Mouse (Mus musculus) cerebellum, adult 18-20 months (tissue): Measurements from ENCODE around the gene Mef2b.
"Not testable (repeated sequence)": the region's sequence is repeated elsewhere in the genome, so short reads cannot be mapped to it uniquely, and the experiment has no call there.

Experiments used
- DNase-seq, 2 experiments: peaks; one replicate each; pipeline ENCODE4 v3.0.0; 2021

Mef2b gene

GRCm38 (mm10) chr8:70181212-70181902 is 41.8 kb downstream of the Mef2b start:
- no peak for DNase-seq

GRCm38 (mm10) chr8:70181903-70182252 is 42.4 kb downstream of the Mef2b start:
- no peak for DNase-seq

GRCm38 (mm10) chr8:70183194-70183593 is 43.7 kb downstream of the Mef2b start:
- DNase-seq: no peak

- no peak for DNase-seq
Observed at GRCm38 (mm10) chr8:70188707-70189106, 49.2 kb downstream of the Mef2b start.

GRCm38 (mm10) chr8:70193238-70193637 is 53.7 kb downstream of the Mef2b start:
- no peak for DNase-seq

DNA sequence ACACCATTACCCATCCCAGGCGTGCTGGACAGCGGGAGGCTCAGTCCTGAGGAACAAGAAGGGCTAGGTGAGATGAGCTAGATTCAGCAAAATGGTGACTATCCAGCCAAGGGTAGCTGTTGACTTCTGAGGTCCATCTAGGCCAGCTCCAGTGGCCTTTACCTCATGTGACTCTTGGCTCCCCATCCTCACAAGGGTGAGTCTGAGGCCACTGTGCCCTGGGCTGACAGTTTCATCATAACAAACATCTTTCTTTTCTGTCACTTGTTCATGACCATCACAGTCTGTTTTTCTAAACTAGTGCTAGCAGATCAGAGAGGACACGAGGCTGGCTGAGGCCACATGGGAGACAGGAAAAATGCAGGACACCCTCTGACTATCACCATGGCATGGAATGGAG is 54.7 kb downstream of the Mef2b start:
- DNase-seq: no peak

DNA sequence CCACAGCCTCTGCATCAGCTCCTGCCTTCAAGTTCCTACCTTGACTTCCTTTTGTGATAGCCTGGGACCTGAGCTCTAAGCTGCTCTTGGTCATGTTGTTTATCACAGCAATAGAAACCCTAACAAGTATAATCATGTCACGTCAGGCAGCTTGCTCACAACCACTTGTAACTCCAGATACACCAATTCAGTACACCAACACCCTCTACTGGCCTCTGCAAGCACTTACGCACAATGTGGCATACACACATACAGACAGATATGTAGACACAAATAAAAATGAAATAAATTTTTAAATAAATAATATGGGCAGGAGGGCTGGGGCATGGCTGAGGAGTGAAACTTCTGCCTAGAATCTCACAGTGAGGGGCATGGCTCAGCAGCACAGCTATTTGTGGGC is 56.3 kb downstream of the Mef2b start:
- no peak for DNase-seq

DNA sequence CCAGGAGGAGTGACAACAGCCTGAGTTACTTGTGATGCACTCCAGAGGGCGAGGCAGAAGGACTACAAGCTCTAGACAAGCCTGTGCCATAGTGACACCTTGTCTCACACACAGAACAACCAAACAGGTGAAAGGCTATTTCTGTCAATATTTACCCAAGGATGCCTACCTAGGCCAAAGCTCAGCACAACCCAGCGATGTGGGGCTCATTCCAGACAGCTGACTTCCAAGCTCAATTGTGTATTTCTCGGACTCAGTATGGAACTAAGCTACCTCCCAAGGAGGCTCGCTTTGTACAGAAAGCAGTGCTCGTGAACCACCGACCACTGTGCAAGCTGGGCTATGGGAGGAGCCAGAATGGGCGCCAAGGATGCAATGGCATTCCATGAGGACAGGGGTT is 58.1 kb downstream of the Mef2b start:
- DNase-seq: no peak

- DNase-seq: peak; percentile 68
Observed at GRCm38 (mm10) chr8:70200098-70200681, 60.7 kb downstream of the Mef2b start.

DNA sequence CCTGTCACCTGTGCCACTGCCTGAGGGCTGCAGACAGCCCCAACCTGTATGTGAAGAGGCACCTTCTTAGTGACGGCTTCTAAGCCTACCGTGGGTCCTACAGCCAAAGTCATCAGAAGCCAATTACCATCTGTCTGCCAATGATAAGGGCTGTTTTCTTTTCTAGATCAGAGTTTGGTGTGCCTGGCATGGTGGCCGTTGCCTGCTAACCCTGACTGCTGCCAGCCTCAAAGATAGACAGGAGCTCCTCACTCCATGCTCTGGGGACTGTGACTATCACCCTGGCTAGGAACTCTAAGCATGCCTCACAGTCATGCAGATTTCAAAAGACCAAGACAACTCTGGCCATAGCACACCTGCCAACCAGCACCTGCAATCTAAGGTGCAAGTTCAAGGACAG is 61.9 kb downstream of the Mef2b start:
- no peak for DNase-seq

DNA sequence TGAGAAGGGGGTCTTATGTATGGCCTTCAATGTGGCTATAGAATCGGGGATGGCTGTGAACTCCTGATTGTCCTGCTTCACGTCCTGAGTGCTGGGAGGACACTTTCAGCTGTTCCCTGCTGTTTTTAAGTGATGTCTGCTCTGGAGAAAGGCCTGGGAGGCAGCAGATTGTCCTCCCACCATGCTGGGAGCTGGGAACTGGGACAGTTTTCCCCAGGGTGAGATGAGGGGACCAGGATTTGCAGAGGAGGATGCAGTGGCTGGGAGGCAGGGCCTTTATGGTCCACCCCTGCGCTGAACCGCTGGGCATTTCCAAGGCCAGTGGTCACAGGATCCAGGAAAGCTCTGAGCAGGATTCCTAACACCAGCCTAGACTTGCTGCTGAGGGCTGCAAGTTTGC is 63.6 kb downstream of the Mef2b start:
- DNase-seq: no peak

GRCm38 (mm10) chr8:70204757-70205156 is 65.2 kb downstream of the Mef2b start:
- DNase-seq: no peak

DNA sequence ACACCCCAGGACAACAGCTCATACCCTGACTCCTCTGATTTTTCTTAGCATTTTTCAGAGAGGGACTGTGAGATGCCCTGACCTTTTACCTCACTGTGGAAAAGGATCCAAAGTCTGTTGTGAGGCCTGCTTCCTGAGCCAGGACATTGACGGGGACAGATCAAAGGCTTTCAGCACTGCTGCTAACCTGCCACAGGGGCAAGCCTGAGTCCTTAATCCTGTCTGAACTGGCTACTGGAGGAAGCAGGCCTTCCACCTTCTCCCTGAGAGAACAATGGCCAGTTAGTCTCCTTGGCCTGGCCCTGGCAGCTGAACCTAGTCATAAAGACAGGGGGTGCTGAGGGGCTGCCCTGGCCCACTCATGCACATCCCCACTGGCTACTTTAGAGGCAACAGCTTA is 68.6 kb downstream of the Mef2b start:
- DNase-seq: no peak

- peak in 1 of 2 experiments; percentile 10 for DNase-seq
Observed at GRCm38 (mm10) chr8:70210538-70210937, 71.0 kb downstream of the Mef2b start.

GRCm38 (mm10) chr8:70211275-70211674 is 71.8 kb downstream of the Mef2b start:
- DNase-seq: no peak

DNA sequence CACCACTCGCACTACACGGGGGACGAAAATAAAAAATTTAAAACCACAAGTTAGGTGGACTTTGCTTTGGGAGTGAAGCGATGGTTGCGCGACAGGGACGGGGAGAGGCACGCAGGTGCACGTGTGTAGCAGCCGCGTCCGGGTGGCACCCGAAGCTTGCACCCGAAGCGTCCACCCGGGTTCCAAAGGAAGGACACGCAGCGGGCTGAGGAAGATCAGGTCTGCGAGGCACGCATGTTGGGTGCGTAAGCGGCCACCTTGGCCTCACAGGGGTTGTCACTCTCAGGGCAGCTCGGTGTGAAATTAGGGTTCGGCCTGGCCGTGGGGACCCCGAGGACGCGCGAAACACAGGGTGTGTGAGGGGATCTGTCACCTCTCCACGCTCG is 72.2 kb downstream of the Mef2b start:
- no peak for DNase-seq

DNA sequence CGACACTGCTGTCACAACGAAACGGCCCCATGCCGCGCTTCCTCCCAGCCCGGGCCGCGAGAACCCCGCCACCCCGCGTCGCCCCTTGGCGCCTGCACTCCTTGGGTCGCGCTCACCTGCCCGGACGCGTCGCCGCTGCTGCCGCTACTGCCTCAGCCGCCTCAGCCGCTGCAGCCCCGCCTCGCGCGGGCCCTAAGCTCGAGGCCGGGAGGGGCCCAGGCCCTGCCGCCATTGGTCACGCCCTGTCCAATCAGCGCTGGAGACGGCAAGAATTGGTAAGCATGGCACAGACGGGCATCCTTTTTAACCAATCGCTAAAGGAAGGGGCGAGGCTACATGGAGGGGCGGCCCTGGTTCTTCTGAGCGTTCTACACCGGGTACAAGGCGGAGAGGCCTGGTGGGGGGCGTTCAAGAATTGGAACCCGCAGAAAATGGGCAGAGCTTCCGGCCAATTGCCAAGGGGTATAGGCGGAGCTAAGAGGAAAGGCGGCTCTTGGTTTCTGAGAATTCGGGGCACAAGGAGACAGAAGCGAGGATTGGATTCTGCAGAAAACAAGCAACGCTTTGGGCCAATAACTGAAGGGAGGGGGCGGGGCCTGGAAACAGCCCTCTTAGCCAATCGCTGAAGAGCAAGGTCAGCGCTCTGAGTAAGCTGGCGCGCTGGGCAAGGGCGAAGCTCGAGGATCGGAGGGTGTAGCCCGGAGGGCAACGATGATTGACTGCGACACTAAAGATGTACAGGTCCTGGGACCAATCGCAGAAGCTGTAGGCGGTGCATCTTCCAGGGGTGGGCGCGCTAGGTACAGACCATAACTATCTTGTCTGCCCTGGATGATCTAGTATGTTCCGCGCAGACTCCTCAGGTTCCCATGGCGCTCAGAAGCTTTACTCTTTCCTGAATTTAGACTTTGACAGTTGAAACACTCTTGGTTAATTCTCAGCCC is 72.9 kb downstream of the Mef2b start, which contains the start of gene Slc25a42:
TSS of gene Slc25a42 (minus strand) at position 194 of the 944 bp plus-strand sequence.
- DNase-seq: peak; percentile 97 to 100

DNA sequence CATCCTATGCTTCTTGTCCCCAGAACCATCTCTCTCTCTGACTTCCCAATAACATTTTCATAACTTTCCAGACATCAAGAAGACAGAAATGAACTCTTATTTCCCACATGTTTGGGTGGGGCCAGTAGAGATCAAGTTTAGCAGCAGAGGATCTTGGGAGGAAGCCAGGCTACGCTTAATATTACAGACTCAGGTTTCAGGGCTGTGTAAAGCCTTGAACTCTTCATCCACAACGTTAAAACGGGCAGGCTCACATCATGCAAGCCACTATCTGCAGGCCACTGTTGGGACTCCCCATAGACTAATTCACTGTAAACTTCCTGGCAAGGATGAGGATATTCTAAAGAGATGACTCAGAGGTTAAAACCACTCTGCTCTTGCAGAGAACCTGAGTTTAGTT is 74.9 kb downstream of the Mef2b start:
- DNase-seq: no peak

DNA sequence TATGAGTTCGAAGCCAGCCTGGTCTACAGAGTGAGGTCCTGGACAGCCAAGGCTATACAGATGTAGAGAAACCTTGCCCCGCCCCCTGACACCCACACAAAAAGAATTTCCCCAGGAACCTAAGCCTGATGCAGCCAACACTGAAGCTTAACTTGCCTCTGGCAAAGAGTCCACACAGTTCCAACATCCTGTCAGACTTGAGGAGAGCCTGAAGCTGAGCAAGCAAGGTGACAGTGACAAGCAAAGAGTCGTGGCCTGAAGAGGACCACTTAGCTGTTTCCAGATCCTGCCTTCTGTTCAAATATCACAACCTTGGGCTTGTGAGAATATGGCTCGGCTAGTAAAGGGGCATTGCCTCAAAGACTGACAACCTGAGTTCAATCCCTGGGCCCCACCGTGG is 75.6 kb downstream of the Mef2b start:
- peak in 1 of 2 experiments; percentile 8 for DNase-seq

DNA sequence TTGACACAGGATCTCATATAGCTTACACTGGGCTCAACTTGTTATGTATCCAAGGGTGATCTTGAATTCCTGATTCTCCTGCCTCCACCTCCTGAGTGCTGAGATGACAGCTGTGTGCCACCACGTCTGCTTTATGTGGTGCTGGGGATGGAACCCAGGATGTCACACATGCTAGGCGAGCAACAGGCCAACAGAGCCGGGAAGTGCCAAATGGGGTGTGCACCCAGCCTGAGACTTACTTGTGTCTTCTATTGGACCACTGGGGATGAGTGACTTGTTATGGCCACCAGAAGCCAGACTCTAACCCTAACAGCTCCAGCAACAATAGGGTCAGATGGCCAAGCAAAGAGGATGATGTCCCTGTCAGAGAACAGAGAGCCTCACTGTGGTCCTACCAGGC is 76.7 kb downstream of the Mef2b start:
- not testable (repeated sequence) for DNase-seq

DNA sequence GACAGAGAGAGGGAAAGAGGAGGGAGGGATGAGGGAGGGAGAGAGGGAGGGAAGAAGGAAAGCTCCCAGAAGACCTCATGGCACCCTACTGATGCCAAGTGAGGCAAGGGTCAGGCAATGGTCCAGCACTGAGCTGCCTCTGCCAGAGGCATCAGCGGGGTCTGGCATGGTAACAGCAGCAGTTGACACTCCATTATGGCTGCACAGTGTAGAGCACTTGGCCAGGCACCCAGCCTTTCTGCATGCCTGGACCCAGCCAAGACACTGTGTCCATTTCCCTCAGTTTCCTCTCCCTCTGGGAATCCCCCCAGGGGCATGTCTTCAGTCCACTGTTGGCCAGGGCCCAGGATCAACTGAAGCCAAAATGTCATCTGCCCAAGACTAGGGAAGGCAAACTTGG is 77.1 kb downstream of the Mef2b start:
- DNase-seq: peak; percentile 73 to 75
